Mouse (Mus musculus) lung, postnatal 10 days (tissue): ENCODE measurements around the gene Tcte2.
A peak's percentile ranks its signal among the peaks of the same experiment; 100 is the strongest.
"Not testable (repeated sequence)": the region's sequence is repeated elsewhere in the genome, so short reads cannot be mapped to it uniquely, and the experiment has no call there.

Experiments
- DNase-seq: peaks from one replicate; pipeline ENCODE4 v3.0.0; 2021

The Tcte2 gene

DNA sequence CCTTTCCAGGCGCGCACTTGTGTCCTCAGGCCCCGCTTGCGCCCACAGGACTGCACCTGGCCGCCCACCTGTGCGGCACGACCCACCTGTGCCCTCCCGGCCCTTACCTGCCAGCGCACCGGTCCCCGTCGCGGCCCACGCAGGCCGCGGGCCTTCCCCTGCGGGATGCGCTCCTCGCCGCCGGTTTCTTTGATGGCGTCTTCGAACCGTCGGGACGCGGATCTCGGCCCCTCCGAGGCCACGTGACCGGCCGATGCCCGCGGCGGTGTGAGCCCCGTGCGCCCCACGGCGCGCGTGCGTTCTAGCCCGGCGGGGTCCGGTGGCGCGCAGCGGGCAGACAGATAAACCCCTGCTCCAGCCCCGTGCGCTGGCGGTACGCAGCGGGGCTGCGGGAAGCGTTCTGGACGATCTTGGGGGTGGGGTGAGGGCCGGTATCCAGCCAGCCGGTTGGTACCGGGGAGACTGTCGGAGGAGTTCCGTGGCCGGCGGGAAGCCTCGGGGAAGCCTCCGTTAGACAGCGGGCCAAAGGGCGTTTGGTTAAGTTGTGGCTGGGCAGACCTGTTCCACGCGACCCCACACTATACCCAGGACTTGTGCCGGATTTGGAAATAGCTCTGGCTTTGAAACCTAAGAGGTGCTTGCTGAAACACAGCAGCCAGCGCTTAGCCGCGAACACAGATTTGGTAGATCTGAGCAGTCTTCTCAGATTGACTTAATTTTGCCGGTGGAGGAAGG, at the start of gene Tcte2:
Gene Tcte2 (minus strand): TSS at position 647 of the 735 bp plus-strand sequence.
- DNase-seq, result peak; percentile 47

DNA sequence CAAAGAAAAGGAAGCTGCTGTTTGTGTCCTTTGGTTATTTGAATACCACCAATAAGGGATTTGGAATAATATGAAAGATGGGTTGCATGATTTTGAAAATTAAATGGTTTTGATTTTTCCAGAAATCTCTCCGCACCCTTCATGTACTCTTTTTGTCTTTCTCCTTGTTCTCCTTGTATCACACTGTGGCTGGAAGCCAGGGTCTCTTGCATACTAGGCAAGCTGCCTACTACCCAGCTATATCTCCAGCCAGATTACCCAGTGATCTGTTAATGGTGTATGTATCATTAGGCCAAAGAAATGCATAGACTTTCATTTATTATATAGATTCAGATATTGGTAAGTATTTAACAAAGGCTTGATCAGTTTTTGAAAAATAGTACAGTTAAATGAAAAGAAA, 44.4 kb upstream of the Tcte2 start:
- no peak for DNase-seq

DNA sequence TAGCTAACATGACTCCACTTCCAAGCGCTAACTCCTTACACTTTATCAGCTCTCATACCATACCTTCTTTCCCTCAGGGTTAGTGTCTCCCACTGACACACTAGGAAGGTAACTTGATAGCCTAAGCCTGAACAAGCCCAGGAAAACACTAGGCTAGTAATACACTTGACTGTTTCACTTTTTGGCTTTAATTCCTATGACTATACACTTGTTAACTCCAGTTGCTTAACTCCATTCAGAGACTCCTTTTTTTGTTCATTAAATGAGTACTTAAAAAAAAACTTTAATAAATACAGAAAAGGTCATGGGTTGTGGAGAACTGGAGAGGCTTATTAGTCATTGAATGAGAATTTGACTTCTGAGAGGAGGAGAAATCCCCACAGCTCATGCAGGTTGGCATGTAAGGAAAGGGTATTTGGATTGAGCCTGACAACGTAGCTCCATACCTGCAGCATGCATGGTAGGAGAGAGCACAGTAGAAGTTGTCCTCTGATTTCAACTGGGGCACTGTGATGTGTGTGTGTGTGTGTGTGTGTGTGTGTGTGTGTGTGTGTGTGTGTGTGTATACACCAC, 41.3 kb upstream of the Tcte2 start:
- no peak for DNase-seq

DNA sequence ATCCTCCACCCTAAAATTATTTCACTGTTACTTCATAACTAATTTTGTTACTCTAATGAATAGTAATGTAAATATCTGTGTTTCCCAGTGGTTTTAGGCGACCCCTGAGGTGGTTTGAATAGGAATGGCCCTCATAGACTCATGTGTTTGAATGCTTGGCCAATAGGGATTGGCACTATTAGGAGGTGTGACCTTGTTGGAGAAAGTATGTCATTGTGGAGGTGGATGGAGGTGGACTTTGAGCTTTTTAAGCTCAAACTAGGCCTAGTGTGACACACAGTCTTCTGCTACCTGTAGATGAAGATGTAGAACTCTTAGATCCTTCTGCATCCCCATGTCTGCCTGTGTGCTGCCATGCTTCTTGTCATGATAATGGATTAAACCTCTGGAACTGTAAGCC, 36.1 kb upstream of the Tcte2 start:
- no peak for DNase-seq

DNA sequence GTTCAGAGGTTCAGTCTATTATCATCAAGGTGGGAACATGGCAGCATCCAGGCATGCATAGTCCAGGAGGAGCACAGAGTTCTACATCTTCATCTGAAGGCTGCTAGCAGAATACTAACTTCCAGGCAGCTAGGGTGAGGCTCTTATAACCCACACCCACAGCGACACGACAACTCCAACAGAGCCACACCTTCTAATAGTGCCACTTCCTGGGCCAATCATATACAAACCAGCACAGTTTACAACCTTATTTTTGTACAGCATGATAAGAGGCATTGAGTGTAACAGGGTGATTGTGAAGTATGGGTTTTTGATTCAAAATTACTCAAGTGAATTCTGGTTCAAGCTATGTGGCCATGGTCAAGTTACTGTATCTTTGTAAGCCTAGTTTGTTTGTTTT, 28.4 kb upstream of the Tcte2 start:
- not testable (repeated sequence) for DNase-seq

DNA sequence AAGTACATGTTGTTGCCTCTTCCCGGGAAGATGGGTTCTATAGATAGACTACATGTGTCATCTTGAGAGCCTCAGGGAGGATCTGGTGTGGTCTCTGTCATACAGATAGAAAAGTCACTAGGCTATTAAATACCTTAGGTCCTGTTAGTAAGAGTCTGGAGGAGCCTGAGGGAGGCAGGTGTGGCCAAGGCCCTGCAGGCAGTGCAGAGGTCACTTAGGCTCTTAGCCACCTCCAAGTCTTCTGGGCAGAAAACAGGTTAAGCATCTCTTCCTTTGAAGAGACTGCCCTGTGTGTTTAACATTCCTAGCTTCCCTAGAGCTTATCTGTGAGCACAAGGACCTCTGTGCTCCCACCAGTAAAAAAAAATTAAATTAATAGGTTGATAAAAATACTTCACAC, 21.8 kb upstream of the Tcte2 start:
- DNase-seq, result no peak

DNA sequence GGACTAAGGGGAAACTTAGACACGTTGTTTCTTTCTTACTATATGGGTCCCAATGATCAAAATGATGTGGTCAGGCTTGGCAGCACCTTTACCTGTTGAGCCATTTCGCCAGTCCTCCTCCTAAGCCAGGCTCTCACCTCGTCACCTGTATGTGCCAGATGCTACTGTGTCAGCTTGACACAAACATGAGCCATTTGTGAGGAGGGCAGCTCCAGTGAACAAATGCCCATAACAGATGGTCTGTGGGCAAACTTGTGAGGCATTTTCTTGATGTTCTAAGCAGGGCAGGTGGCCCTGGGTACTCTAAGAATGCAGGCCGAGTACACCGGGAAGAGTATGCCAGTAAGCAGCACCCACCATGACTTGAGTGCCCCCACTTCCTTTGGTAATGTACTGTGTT, 20.3 kb upstream of the Tcte2 start:
- DNase-seq, result no peak

DNA sequence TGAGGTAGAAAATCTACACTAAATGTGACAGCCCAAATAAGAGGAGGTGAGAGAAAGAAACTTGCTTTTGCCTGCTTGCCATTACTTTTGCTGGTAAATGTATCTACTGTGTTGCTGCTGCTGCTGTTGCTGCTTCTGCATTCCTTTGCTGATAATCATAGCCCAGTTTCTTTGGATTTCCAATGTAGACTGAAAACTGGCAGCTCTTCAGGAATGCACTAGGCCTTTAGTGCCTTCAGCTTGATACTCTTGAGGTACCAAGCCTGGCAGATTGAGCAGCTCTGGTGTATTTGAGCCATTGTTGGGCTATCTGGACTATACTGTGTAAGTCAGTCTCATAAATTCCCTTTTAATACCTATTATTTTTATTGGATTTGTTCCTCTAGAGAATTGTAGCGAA, 17.2 kb upstream of the Tcte2 start:
- peak; percentile 29 for DNase-seq

DNA sequence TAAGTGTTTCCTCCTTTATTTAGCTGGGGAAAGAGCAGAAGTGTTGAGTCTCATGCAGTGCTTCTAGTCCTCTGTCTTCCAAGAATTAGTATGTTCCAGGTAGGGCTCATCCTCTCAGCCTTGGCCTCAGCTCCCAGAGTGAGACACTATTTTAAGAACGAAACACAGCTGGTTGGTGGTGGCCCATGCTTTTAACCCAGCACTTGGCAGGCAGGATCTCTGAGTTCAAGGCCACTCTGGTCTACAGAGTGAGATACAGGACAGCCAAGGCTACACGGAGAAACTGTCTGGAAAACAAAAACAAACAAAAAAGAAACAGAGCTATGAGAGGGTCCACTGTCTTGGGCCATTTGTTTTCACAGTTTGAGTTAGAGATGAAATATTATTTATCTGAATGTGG, 16.1 kb upstream of the Tcte2 start:
- DNase-seq, result no peak

DNA sequence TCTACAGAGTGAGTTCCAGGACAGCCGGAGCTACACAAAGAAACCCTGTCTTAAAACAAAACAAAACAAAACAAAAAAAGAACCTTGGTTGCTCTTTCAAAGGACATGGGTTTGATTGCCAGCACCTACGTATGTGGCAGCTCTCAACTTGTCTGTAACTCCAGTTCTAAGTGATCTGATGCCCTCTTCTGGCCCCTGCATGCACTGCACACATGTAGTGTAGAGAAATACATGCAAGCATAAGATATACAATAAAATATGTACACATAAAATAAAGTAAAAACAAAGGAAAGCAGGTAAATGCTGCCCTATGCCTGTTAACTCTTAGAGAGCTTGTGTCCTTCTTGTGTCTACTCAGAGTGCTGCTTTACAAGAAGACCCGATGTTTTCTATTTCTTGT, 7.6 kb upstream of the Tcte2 start:
- DNase-seq, result peak; percentile 32

DNA sequence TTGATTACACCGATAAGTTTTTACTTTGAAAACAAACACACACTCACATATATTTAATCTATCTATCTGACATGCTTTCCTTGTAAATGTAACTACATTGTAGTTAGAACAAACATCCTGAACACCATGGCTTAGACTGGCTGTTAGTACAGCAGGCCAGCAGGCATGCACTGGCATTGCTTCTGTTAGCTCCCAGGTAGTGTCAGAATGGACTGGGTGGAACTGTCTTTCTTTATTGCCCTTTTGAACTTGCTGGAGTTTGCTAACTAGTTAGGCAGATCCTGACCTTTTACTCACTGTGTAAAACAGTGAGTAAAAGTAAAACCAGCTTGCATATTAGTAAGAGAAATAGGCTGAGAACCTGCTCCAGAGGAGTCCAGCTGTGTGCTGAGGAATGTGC, 6.9 kb upstream of the Tcte2 start:
- no peak for DNase-seq

DNA sequence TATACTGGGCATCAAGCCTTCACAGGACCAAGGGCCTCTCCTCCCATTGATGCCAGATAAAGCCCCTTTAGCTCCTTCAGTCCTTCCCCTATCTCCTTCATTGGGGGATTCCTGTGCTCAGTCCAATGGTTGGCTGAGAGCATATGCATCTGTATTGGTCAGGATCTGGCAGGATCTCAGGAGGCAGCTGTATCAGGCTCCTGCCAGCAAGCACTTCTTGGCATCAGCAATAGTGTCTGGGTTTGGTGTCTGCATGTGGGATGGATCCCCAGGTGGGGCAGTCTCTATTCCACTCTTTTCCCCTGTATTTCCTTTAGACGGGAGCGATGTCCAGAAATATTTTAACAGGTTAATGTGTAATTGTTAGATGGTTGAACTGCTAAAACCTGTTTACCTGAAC, 3.3 kb upstream of the Tcte2 start:
- DNase-seq, result not testable (repeated sequence)

DNA sequence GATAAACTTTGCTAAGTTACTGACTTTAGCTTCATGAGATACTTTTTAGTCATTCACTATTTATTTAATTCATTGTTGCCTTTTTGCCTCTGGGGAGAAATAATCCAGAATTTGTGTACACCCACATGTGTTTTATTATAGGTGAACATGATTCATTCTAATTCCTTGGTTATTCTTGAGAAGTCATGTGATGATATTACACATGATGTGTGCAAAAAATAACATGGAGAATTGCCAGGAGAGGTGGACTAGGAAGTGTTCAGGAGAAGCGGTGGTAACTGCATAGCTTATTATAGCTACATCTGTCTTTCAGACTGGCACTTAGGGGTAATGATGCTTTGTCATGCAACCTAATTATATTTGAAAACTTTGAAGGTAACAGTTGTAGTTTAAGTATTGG, 2.2 kb upstream of the Tcte2 start:
- no peak for DNase-seq

DNA sequence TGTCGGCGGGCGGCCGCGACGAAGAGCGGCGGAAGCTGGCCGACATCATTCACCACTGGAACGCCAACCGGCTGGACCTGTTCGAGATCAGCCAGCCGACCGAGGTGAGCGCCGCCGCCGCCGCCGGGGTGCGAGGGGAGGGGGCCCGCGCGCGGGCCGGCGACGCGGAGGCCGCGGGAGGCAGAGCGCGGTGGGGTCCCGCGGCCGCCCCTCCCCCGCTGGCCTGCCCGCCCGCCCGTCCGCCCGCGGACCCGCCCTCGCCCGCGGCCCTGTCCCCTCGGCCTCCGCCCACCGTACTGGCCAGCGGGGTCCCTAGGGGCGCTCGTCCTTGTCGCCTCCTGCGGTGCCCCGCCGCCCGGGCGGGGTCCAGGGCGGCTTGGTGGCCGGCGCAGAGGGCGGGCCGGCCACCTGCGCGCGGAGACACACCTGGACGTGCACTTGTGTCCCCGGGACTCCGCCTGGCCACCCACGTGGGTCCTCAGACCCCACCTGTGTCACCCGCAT, 898 bp downstream of the Tcte2 start:
- peak; percentile 57 for DNase-seq

DNA sequence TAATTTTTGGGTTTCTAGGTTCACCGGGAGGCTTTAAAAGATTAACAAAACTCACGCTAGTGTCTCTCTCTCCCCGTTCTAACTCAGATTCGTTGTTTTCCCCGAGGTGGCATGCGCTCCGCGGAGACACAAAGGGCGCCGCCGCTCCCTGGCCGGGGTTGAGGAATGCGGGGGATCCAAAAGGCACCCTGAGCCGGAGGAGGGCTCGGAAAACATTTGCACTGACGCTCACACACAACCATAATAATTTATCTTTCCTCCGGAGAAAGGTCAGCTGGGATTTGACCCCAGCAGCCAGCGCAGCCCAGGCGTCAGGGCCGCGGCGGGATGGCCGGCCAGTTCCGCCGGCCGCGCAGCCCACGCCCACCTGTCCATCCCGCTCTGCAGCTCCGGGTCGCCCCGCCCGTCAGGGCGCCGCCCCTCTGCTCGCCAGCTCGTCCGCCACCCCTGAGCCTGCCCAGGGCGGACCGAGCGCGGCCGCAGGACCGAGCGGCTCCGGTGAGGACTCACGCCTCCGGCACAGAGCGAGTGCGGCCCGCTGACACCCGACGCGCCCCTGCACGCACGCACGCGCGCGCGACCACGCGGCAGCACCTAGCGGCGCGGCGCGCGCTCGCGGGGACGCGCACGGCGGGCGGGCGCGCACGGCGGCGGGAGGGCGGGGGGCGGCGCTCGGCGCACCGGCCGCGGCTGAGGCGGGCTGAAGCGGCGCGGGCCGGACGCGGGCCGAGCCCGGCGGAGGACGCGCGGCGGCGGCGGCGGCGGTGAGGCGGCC, 1.6 kb downstream of the Tcte2 start, which contains the start of gene Afdn:
Gene Afdn (plus strand): TSS at position 687 of the 775 bp plus-strand sequence.
- peak; percentile 85 for DNase-seq

DNA sequence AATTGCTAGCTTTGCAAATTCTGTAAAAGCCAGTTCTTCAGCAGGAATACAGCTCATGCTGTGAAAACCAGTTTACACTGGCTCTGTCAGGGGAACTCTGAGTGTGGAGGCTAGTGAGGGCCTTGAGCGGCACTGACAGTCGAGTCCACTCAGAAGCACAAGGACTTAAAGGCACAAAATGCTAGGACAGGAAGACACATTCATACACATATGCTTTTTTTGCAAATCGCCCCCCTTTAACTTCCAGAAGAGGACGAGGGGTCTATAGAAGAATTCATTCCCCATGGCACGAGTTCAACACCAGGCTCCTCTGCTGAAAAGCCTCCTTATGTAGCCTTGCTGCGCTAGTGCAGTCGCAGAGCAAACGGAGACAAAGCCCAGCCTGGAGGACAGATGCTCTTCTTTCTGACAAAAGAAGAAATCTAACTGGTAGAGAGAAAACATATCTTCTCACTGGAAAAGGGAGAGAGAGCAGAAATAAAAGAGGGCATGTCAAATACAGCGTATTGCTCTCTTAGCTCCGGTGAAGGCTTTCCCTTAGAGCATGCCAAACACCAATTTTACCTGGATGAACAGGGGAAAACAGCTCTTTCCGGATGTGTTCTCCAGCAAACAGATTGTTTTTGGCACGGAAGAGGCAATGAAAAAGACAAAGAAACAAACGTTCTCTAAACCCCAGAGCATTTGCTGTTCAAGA, 2.3 kb downstream of the Tcte2 start:
- no peak for DNase-seq

DNA sequence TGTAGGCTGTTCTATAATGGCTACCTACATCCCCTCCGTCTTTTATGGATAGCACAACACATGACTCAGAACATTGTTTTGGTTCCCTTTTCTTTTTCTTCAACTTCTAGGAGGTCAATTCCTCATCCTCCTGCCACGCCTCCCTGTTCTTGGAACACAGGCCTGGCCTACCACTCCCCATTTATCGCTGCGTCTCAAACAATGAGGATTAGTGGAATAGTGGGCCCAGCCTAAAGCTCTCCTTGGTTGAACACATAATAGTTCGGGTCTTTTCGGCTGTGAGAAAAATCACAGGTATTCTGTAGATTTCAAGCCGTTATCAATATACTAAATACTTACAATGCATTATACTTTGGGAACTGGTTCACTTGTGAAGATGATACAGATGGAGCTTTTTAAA, 3.0 kb downstream of the Tcte2 start:
- DNase-seq, result no peak

DNA sequence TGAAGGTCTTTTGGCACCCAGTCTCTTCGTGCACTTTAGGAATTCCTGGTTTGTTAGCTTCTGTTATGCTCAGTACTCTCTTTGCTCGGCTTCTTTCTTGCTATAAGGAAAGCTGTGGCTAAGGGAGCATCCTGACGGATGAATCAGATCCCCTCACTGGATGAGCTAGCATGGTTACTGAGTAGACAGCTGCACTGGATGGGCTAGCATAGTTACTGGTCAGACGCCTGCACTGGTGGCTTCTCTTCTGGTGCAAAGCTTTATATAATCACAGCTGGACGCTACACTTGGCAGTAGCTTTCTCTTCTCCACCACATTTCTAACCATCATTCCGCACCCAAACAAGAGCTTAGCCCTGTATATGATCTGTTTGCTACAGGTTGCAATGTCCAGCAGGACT, 6.7 kb downstream of the Tcte2 start:
- no peak for DNase-seq

DNA sequence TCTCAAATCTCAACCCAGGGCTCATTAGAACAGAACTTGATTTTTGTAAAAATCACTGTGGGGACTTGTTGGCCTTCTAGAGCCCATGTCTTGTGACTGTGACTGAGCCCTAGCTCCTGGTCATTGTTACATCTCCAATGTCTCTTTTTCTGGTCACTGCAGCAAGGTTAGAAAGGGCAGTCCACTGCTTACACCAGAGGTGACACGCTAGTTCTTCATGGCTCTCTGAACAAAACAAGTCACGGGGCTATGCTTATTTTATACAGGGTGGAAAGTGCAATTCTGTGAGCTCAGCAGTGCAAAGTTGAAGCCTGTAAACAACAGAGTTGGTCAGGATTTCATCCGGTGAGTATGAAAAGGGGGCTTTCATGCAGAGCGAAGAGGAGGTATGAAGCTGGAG, 7.7 kb downstream of the Tcte2 start:
- no peak for DNase-seq

DNA sequence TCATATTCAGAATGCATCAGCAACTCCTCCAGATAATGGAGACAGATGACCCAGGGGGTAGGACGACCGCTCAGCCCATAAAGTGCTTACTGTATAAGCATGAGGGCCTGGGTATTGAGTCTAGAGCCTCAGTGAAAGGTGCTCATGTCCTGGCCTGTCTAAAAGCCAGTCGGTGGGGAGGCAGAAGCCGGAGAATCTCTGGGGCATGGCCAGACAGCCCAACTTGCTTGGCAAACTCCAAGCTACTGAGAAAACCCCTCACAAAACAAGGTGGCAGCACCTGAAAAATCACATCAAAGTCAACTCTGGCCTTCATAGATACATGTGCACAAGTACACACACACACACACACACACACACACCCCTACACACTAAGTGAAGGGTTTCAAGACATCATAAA, 12.6 kb downstream of the Tcte2 start:
- no peak for DNase-seq

DNA sequence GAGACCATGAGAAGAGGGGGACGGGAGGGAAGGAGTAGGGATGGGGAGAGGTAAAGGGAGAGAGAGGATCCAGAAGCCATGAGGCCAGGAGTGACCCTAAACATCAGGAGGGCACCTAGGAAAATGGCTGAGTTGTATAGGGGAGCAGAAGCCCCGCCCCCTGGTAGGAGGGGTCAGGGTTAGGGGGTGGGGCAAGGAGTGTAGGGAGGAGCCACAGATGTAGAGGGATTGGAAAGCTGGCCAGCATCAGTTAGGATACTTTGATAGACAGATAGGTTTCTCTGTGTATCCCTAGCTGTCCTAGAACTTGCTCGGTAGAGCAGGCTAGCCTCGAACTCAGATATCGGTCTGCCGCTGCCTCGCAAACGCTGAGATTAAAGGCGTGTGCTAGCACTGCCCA, 13.9 kb downstream of the Tcte2 start:
- DNase-seq, result no peak

DNA sequence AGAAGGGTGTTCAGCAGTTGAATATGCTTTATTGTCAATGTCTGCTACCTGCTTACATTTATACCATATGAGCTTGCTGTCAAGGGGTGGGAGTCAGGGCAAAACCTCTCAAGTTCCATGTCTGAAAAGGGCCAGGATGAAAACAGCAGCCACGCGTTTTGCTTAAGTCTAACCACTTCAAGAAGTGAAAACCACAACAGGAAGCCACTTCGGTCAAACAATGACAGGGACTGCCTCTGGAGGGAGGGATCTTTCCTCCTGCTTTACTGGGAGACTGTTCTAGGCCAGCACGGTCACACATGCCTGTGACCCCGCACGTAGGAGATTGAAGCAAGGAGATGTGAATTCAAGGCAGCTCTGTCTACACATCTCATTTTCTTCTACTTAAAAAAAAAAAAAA, 15.3 kb downstream of the Tcte2 start:
- DNase-seq, result no peak

DNA sequence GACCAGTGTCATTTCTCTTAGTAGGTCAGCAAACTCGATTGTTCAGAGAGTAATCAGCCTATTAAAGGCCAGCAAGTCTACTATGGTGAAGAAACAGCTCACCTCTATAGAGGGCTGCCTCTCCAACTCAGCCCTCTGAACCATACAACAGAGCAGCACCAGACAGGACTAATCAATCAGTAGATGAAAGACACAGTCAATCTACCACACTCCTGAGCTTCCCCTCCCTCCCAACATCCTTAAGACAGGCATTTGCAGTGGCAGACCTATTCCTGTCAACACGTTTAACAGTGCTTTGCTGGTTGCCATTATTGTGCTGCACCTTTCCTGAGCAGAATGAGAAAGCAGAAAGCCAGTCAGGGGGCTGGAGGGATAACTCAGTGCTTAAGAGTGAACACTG, 16.3 kb downstream of the Tcte2 start:
- DNase-seq, result no peak
